9 mouse cellular contexts compared by ENCODE assay signal in the genomic region with DNA sequence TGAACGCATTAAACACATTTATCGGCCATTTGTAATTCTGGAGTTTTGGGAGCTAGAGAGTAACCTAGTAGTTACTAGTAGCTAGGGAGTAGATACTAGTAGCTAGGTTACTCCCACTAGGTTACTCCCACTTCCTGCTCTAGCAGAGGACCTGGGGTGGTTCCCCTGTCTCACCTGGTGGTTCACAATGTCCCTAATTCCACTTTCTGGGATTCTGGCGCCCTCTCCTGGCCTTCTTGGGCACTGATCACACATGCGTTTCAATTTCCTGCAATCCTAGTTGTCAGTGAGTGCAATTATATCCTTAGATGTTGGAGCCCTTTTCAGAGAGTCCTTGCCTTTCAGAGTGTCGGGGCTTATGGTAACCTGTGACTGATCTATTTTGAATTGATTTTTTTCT. TPM values are rescaled to one million over a fixed set of nuclear protein-coding genes. Genes with fewer than 3 reads are reported as not detected.
DNase-seq lines count a peak whose midpoint lies in the region; ATAC-seq and TF ChIP-seq lines count a peak whose summit lies in the region.
"Had no signal": no experiment of that assay in that cellular context is flagged by ENCODE, and none has a peak within 500 bp of the region (broad histone marks: within the 10 kb centered on the region; RNA-seq: fewer than 3 reads in every experiment).

No protein-coding gene starts in this region.

- no peak overlapping the region for H3K4me2 ChIP-seq in midbrain, embryonic 11.5 days
- no peak overlapping the region for H3K4me2 ChIP-seq in midbrain, embryonic 15.5 days
- H3K4me2 ChIP-seq: neural tube, embryonic 12.5 days had no signal

- no peak overlapping the region for H3K27ac ChIP-seq in midbrain, embryonic 11.5 days (ENCODE audit: low read depth, low read length)
- H3K27ac ChIP-seq in midbrain, embryonic 15.5 days = no peak overlapping the region
- H3K27ac ChIP-seq in liver, adult 2 months (replicated peaks; ENCODE audit: insufficient read depth, low read depth, low read length) = no peak overlapping the region
- H3K27ac ChIP-seq: neural tube, embryonic 12.5 days had no signal

- no peaks in the 10 kb centered on the region for H3K79me2 ChIP-seq in liver, adult 2 months (ENCODE audit: control insufficient read depth, insufficient read depth, low read length)

- H3K36me3 ChIP-seq in midbrain, embryonic 11.5 days (ENCODE audit: control insufficient read depth, insufficient read depth, low read length) = no peaks in the 10 kb centered on the region
- H3K36me3 ChIP-seq in midbrain, embryonic 15.5 days (replicated peaks) = no peaks in the 10 kb centered on the region
- H3K36me3 ChIP-seq in liver, adult 2 months (ENCODE audit: control insufficient read depth, insufficient read depth, low read length) = no peaks in the 10 kb centered on the region
- H3K36me3 ChIP-seq: neural tube, embryonic 12.5 days had no signal

- WGBS in midbrain, embryonic 11.5 days = 34% methylated on average over 5 of the region's 5 CpGs
- WGBS in midbrain, embryonic 15.5 days = 39% methylated on average over 5 of the region's 5 CpGs
- 37% methylated on average over 5 of the region's 5 CpGs for WGBS in liver, adult 2 months

- TF ChIP-seq POLR2A in liver, adult 2 months (IDR thresholded peaks at IDR 0.05; ENCODE audit: extremely low read depth, insufficient read depth, low read length) = no peak

- TF ChIP-seq CTCF in liver, adult 2 months (IDR thresholded peaks at IDR 0.05; ENCODE audit: low read depth, low read length) = peak; percentile 80

- H3K4me1 ChIP-seq in midbrain, embryonic 11.5 days (ENCODE audit: control insufficient read depth, insufficient read depth, low read length) = peaks cover 12% of the 10 kb centered on the region
- peaks cover 23% of the 10 kb centered on the region for H3K4me1 ChIP-seq in midbrain, embryonic 15.5 days
- no peaks in the 10 kb centered on the region; the same call in 1 of the 2 replicates for H3K4me1 ChIP-seq in liver, adult 2 months (ENCODE audit: control insufficient read depth, insufficient read depth, low read length)

- no peak overlapping the region for H3K4me3 ChIP-seq in midbrain, embryonic 11.5 days (ENCODE audit: low read depth, low read length)
- H3K4me3 ChIP-seq in midbrain, embryonic 15.5 days = no peak overlapping the region
- H3K4me3 ChIP-seq in liver, adult 2 months (ENCODE audit: insufficient read depth, low read depth, low read length) = no peak overlapping the region
- H3K4me3 ChIP-seq: neural tube, embryonic 12.5 days had no signal

- peak; percentile 95 for DNase-seq in midbrain, embryonic 11.5 days (ENCODE audit: low spot score, missing footprints)
- peak; percentile 86 for DNase-seq in ZHBTc4 (ENCODE audit: low read depth, low spot score)
- peak; percentile 37 for DNase-seq in cerebellum, adult 9-10 months
- peak; percentile 31 for DNase-seq in liver, adult 2 months (ENCODE audit: extremely low read depth, low read depth, low spot score)
- peak; percentile 61 to 76 for DNase-seq in right cerebral cortex, postnatal 10 days (ENCODE audit: low spot score in 2 of 2)

- no peak for ATAC-seq in midbrain, embryonic 11.5 days (ENCODE audit: low FRiP score)
- ATAC-seq in midbrain, embryonic 15.5 days (replicated peaks) = no peak
- peak; percentile 57 to 85; a peak in 3 of 4 replicates for ATAC-seq in hematopoietic stem cell, adult 5-6 weeks (replicated peaks in 1 of 2; ENCODE audit: insufficient read depth in 1 of 2, low FRiP score in 2 of 2, low TSS enrichment in 1 of 2, low read depth in 1 of 2, poor library complexity in 2 of 2, severe bottlenecking in 2 of 2)

- H3K27me3 ChIP-seq in midbrain, embryonic 11.5 days (ENCODE audit: control insufficient read depth, insufficient read depth, low read length) = peaks cover 42% of the 10 kb centered on the region
- peaks cover 39% of the 10 kb centered on the region for H3K27me3 ChIP-seq in midbrain, embryonic 15.5 days (replicated peaks)
- H3K27me3 ChIP-seq in liver, adult 2 months (ENCODE audit: control insufficient read depth, insufficient read depth, low read length) = peaks cover 19% of the 10 kb centered on the region

- no peak overlapping the region for H3K9ac ChIP-seq in midbrain, embryonic 11.5 days (ENCODE audit: low read length)
- no peak overlapping the region for H3K9ac ChIP-seq in midbrain, embryonic 15.5 days
- H3K9ac ChIP-seq in liver, adult 2 months (ENCODE audit: low read depth, low read length) = no peak overlapping the region
- H3K9ac ChIP-seq: neural tube, embryonic 12.5 days had no signal

- H3K9me3 ChIP-seq in midbrain, embryonic 11.5 days (ENCODE audit: control insufficient read depth, low read length) = no peaks in the 10 kb centered on the region; the same call in 1 of the 2 replicates
- H3K9me3 ChIP-seq in midbrain, embryonic 15.5 days = peaks cover 5% of the 10 kb centered on the region; the same call in 1 of the 2 replicates

RNA-seq across cellular contexts. Expression of a gene that starts 2.7 kb away (rescaled TPM):
- polyA plus RNA-seq in midbrain, embryonic 11.5 days (2014; fragmentation: Nextera tagmentation; extraction: Ambion mirVana) = 0.26 and 0.37 TPM in 2 replicates
- 13.9 and 15.8 TPM in 2 replicates for polyA plus RNA-seq in midbrain, embryonic 15.5 days (2015; fragmentation: Nextera tagmentation; extraction: Ambion mirVana)
- not detected in 2 replicates for total RNA-seq in hematopoietic stem cell, adult 5-6 weeks (2017)
- under 0.01 and 0.13 TPM in 2 replicates for total RNA-seq in liver, adult 2 months (2014; rRNA removed)
- not detected in 2 replicates for polyA plus RNA-seq in liver, adult 2 months (2012; rRNA removed)
- total RNA-seq: heart, adult 18-20 months had no signal

RNA-seq across cellular contexts. Expression of a gene that starts 42.5 kb away (rescaled TPM):
- 42.3 and 50.4 TPM in 2 replicates for polyA plus RNA-seq in midbrain, embryonic 11.5 days (2014; fragmentation: Nextera tagmentation; extraction: Ambion mirVana)
- 60.4 and 68.6 TPM in 2 replicates for polyA plus RNA-seq in midbrain, embryonic 15.5 days (2015; fragmentation: Nextera tagmentation; extraction: Ambion mirVana)
- 16.5 and 42.1 TPM in 2 replicates for total RNA-seq in hematopoietic stem cell, adult 5-6 weeks (2017)
- total RNA-seq in liver, adult 2 months (2014; rRNA removed) = 8.8 and 10.4 TPM in 2 replicates
- 4.2 and 5.2 TPM in 2 replicates for polyA plus RNA-seq in liver, adult 2 months (2012; rRNA removed)

RNA-seq across cellular contexts. Expression of a gene that starts 42.6 kb away (rescaled TPM):
- polyA plus RNA-seq in midbrain, embryonic 11.5 days (2014; fragmentation: Nextera tagmentation; extraction: Ambion mirVana) = 53.3 and 55.4 TPM in 2 replicates
- polyA plus RNA-seq in midbrain, embryonic 15.5 days (2015; fragmentation: Nextera tagmentation; extraction: Ambion mirVana) = 25.7 and 31.3 TPM in 2 replicates
- total RNA-seq in hematopoietic stem cell, adult 5-6 weeks (2017) = 61.1 and 65.1 TPM in 2 replicates
- 13.9 and 14.2 TPM in 2 replicates for total RNA-seq in liver, adult 2 months (2014; rRNA removed)
- 7.2 and 8.8 TPM in 2 replicates for polyA plus RNA-seq in liver, adult 2 months (2012; rRNA removed)

Comparison
In these comparisons a context has a peak if more than half of its experiments do, and no peak if none do; other contexts are left out.
1. RNA of a gene that starts 2.7 kb away (polyA plus RNA-seq): 13.9 to 15.8 TPM in midbrain, embryonic 15.5 days; 0.26 to 0.37 TPM in midbrain, embryonic 11.5 days and not detected in liver, adult 2 months; every median in the first group is over 10 times any median in the second.
2. ATAC-seq: peak in hematopoietic stem cell, adult 5-6 weeks (2 of 2); none in midbrain, embryonic 11.5 days (single experiment) and midbrain, embryonic 15.5 days (single experiment).
3. DNase-seq: peak in every context shown above with its lines; median percentile 95 in midbrain, embryonic 11.5 days; 86 in ZHBTc4; 68 in right cerebral cortex, postnatal 10 days; 37 in cerebellum, adult 9-10 months; 31 in liver, adult 2 months.